ENCODE assay signal across 34 mouse cellular contexts in the genomic region with DNA sequence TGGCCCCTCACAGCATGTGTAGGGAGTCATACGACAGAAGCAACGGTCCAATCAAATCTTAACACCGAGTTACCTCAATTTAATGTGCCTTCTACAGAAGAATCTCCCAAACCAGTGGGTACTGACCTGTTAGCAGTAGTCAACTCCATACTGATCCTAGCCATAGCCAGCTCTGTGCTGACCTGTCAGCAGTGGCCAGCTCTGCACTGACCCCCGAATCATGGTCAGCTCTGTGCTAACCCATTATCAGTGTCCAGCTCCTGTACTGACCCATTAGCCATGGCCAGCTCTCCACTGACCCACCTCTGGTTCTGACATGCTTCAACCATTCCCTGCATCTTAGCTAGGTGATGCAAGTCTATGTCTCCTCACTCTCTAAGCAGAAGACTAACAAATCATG.
"Had no signal": no experiment of that assay in that cellular context is flagged by ENCODE, and none has a peak within 500 bp of the region (broad histone marks: within the 10 kb centered on the region; RNA-seq: fewer than 3 reads in every experiment).

No protein-coding gene starts in this region.

- H3K27me3 ChIP-seq: heart, embryonic 12.5 days; heart, embryonic 13.5 days; heart, embryonic 15.5 days; hindbrain, embryonic 12.5 days; hindbrain, embryonic 13.5 days; hindbrain, embryonic 15.5 days; intestine, embryonic 15.5 days; kidney, embryonic 15.5 days had no signal

- DNase-seq: heart, postnatal 10 days; heart, postnatal 36 days; heart, postnatal 4 days; kidney, adult 11 months; kidney, adult 18-20 months; kidney, adult 2 months; kidney, adult 8-10 months; kidney, adult 9 months; kidney, postnatal 10 days; kidney, postnatal 14 days; kidney, postnatal 25 days; kidney, postnatal 36 days; kidney, postnatal 4 days; layer of hippocampus, adult 9-11 months; layer of hippocampus, postnatal 36 days had no signal

- H3K27ac ChIP-seq: heart, embryonic 10.5 days; heart, embryonic 13.5 days; heart, embryonic 15.5 days; hindbrain, embryonic 10.5 days; hindbrain, embryonic 12.5 days; hindbrain, embryonic 13.5 days; hindbrain, embryonic 14.5 days; hindbrain, embryonic 15.5 days; hindbrain, postnatal 0 days; intestine, embryonic 15.5 days; kidney, embryonic 15.5 days; kidney, postnatal 0 days; layer of hippocampus, adult 2 months had no signal

- H3K4me2 ChIP-seq: heart, embryonic 11.5 days; heart, embryonic 12.5 days; heart, embryonic 13.5 days; heart, embryonic 15.5 days; hindbrain, embryonic 12.5 days; hindbrain, embryonic 13.5 days; hindbrain, embryonic 14.5 days; hindbrain, embryonic 15.5 days; intestine, embryonic 15.5 days; kidney, embryonic 15.5 days had no signal

- H3K4me1 ChIP-seq: heart, embryonic 12.5 days; heart, embryonic 13.5 days; heart, embryonic 15.5 days; intestine, embryonic 15.5 days; kidney, embryonic 15.5 days had no signal

- ATAC-seq: hindbrain, embryonic 16.5 days; hindbrain, postnatal 0 days; inflammation-experienced regulatory T-cells, adult 6 months; intestine, embryonic 15.5 days; intestine, embryonic 16.5 days; intestine, postnatal 0 days had no signal

- H3K9ac ChIP-seq: heart, embryonic 12.5 days; heart, embryonic 13.5 days; heart, embryonic 15.5 days; hindbrain, embryonic 12.5 days; hindbrain, embryonic 13.5 days; hindbrain, embryonic 14.5 days; hindbrain, embryonic 15.5 days; intestine, embryonic 15.5 days; kidney, embryonic 15.5 days had no signal

- H3K4me3 ChIP-seq: heart, embryonic 10.5 days; heart, embryonic 12.5 days; heart, embryonic 13.5 days; heart, embryonic 15.5 days; hindbrain, embryonic 10.5 days; hindbrain, embryonic 12.5 days; hindbrain, embryonic 13.5 days; hindbrain, embryonic 15.5 days; intestine, embryonic 15.5 days; kidney, embryonic 15.5 days; layer of hippocampus, adult 2 months had no signal

- H3K9me3 ChIP-seq: heart, embryonic 10.5 days; heart, embryonic 12.5 days; heart, embryonic 13.5 days; heart, embryonic 15.5 days; hindbrain, embryonic 10.5 days; hindbrain, embryonic 12.5 days; hindbrain, embryonic 13.5 days; hindbrain, embryonic 15.5 days; intestine, embryonic 15.5 days; kidney, embryonic 15.5 days had no signal

- H3K36me3 ChIP-seq: heart, embryonic 10.5 days; heart, embryonic 12.5 days; heart, embryonic 13.5 days; heart, embryonic 15.5 days; hindbrain, embryonic 10.5 days; hindbrain, embryonic 12.5 days; hindbrain, embryonic 13.5 days; hindbrain, embryonic 15.5 days; intestine, embryonic 15.5 days; kidney, embryonic 15.5 days had no signal
